Mouse (Mus musculus) 3134 (cell line): ENCODE measurements at regions not wholly inside any gene's neighbourhood (a gene's known extent, or its start where the extent isn't known, plus 50 kb on each side); places are given as distances from the start of the nearest gene placed in this dataset.

Experiments
- DNase-seq: peaks from one replicate; pipeline ENCODE4 v3.0.0-alpha.2; 2011; ENCODE audit warnings: low spot score; ENCODE audit not compliant: insufficient read length; ENCODE audit errors: extremely low read depth

DNA sequence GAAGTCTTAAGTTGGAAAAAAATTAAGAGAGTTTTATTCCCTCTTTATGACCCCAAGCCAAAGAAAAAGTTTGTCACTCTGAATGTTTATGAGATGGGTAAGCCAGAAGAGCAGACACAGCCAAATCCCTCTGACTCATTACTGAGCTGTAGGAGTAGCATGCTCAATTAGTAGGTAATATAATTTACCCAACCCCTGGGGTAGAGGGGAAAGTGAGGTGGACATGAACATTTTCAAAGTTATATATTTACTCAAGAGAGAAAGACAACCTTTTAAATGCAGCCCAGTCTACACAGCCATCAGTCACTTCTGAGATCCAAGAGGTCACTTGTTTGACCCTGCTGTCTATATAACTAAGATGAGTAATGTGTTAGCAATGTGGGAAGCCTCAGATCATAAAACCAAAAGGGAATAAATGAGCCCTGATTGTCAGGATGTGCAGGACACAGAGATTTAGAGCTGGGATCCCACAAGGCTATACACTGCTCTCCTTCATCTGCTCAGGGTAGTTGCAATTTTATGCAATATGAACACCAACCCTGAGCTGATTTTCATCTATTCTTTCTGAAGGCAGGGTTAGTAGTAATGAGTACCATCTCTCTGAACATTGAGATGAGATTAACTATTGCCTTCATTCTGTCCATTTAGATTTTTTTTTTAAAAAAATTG lies 114.7 kb upstream of the Ndp start:
- DNase-seq = peak; percentile 51

DNA sequence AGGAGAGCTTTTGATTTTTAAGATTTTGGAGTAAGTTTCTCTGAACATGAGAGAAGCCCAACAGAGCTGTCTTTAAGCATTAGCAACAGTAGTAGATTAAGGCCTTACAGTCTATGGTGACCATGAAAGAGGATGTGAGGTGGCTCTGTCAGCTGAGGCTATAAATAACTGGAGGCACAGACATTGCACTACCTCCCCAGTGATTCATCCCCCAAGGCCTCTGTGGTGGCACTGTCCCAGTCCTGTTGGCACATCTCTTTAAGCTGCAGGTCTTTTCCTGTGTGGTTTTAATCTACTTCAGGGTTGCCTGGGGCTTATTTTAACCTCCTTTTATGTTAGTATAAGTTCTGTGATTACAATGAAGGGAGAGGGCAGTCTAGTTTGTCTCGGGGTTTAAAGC lies 106.2 kb upstream of the Ndp start:
- DNase-seq = peak; percentile 72

DNA sequence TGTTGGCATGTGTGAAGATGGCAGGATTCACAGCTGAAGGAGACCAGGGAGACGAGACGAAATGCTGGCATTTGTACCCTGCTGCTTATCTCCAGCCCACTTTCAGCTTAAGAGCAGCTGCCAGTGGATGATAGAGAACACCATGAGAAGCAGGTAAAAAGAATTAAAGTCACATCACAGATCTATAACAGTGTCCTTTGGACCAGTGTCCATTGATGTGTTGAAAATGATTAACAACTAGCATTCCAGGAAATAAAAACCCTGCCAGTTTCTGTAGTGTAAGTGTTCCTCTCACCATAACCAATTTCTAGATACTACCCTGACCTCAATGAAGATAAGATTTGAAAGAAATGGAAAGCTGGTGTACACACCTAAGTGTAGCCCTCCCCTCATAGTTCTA lies 97.6 kb upstream of the Ndp start:
- no peak for DNase-seq

DNA sequence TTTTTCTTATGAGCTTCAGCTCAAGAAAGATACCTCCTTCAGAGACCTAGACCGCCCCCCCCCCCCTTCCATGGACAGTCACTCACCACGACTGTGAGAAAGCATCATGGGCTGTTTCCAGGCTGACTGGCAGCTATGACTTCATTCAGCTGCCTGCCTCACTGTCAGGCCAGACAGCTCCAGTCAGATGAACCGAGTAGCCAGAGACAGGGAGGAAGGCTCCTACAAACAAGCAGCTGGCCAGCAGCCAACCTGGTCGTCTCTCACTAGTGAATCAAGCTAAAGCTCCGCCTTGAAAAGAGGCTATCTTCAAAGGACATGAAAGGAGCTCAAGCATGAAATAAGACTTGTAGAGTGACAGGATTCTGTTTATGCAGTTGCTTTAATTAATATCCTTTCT lies 87.0 kb upstream of the Ndp start:
- DNase-seq = peak; percentile 54
